Mouse (Mus musculus): ENCODE measurements around the gene Pomc.
A peak's percentile ranks its signal among the peaks of the same experiment; 100 is the strongest.

Gene Pomc

DNA sequence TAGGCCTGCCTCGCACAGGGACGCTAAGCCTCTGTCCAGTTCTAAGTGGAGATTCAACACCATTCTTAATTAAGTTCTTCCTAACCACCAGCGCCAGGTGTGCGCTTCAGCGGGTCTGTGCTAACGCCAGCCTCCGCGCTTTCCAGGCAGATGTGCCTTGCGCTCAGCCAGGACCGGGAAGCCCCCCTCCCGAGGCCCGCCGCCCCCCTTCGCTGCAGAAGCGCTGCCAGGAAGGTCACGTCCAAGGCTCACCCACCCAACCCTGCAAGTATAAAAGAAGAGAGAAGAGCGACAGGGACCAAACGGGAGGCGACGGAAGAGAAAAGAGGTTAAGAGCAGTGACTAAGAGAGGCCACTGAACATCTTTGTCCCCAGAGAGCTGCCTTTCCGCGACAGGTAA lies at the start of gene Pomc:
TSS of gene Pomc (plus strand) at position 301 of the 400 bp plus-strand sequence.
- DNase-seq: no peak

GRCm38 (mm10) chr12:3905436-3905835 lies 49.3 kb upstream of the Pomc start:
- DNase-seq: no peak

DNA sequence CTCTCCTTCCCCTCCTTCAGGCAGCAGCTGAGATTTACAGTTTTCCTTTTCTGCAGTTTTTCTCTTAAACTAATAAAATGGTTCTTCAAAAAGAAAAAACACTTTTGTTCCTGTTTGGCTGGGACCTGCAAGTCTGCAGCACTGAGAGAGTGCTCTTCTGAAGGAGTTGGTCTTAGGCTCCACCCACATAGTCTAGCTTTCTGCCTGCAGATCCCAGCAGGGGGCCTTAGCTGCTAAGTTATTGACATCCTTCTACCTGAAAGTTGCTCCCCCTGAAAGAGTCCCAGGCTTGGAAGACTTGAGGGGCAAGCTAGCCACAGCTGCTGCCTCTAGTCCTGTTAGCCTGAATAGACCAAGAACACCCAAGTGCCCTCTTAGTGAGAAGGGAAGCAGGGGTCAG lies 48.4 kb upstream of the Pomc start:
- DNase-seq: no peak

DNA sequence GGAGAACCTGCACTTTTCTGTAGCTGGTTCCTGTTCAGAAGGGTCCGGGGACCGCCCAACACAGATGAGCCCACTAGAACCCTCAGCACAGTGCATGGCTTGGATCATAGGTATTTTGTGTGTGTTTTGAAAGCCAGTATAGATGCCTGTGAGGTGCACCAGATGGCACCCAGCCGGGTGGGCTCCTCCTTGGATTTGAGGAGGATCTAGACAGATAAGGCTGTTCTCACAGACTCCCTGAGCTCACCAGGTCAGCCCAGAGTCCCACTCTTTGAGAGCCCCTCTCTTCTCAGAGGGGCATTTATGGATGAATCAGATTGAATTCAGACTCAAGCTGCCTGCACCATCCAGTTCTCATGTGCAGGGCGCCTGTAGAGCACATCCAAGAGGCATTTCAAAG lies 47.7 kb upstream of the Pomc start:
- DNase-seq: no peak

DNA sequence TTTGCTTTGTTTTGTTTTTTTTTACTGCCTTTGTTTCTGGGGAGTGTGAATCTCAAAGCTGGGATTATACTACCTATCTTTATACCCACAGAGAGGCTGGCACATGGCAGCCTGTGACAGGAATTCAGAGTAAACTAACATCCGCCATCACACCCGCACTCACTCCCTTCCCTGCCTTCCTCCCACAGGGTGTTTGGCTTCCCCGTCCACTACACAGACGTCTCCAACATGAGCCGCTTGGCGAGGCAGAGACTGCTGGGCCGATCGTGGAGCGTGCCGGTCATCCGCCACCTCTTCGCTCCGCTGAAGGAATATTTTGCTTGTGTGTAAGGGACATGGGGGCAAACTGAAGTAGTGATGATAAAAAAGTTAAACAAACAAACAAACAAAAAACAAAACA lies 47.3 kb upstream of the Pomc start:
- DNase-seq: no peak

DNA sequence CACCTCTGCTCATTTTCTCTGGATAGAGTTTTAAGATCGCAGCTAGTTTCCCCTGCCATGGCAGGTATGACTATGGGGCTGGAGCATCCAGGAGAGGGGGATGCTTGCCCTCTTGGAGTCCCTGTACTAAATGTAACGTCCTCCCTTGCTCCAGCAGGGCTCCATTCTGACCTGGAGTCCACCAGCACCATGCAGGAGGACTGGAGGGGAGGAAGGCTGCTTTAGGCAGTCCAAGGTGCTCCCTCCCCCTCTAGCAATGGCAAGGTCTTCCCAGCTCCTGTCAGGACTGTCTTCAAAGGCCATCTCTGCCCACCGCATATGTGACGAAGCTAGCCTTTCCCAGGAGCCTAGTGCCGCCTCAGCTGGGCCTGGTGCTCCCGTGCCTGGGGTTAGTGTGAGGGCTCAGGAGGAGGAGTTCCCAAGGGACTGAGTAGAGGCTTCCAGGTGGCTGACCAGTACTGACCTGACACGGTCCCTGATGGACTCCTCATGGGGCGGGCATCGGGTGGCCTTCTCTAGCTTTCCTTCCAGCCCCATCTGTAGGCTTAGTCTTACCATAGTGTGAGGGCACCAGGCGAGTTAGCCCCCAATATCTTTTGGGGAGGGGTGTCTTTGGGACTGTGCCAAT lies 44.2 kb upstream of the Pomc start:
- DNase-seq: no peak

DNA sequence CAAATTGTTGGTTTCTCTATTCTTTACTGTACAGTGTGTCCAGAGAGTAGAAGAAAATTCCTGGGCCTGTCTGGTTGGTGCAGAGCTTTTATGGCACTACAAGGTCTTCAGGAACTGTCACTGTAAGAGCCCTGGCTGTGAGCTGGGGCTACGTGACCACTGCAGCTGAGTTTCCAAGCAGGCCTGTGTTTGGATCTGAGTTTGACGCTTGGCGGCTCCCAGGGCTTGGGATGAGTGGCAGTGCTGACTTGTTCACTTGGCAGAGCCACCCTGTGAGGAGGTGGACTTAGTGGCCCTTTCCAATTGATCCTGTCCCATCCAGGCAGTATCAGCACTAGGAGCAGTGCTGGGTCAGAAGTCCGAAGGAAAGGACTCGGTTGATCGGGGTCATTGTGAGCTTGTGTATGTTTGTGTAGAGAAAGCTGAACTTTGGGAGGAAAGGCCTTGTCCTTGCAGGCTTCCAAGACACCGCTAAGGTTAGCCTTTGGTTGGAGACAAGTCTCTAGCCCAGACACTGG lies 42.9 kb upstream of the Pomc start:
- no peak for DNase-seq

- DNase-seq: no peak
Observed at GRCm38 (mm10) chr12:3915852-3916251, 38.9 kb upstream of the Pomc start.

GRCm38 (mm10) chr12:3917668-3918341 lies 36.9 kb upstream of the Pomc start:
- DNase-seq: no peak

- DNase-seq: no peak
Observed at GRCm38 (mm10) chr12:3918577-3918976, 36.2 kb upstream of the Pomc start.

GRCm38 (mm10) chr12:3919423-3919822 lies 35.3 kb upstream of the Pomc start:
- DNase-seq: no peak

DNA sequence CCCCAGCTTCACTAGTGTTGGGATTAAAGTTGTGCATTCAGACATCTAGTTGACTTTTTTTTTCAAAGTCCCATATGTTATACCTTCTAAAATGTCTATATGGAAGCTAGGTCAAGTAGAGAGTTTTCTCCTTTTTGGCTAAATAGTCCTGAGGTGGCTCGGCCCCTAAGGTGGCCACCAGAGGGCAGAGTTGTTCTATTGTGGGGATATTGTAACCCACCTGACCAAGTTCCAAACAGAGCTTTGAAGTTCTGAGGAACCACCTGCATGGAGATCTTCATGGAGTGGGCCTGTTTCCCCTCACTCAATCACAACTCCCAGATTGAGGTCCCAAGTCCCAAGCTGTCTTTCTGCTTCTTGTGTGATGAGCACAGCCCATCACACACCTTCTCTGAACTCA lies 28.6 kb upstream of the Pomc start:
- peak; percentile 72 for DNase-seq

- peak; percentile 29 for DNase-seq
Observed at GRCm38 (mm10) chr12:3928841-3929240, 25.9 kb upstream of the Pomc start.

GRCm38 (mm10) chr12:3930090-3930865 lies 24.5 kb upstream of the Pomc start:
- DNase-seq: peak; percentile 43

DNA sequence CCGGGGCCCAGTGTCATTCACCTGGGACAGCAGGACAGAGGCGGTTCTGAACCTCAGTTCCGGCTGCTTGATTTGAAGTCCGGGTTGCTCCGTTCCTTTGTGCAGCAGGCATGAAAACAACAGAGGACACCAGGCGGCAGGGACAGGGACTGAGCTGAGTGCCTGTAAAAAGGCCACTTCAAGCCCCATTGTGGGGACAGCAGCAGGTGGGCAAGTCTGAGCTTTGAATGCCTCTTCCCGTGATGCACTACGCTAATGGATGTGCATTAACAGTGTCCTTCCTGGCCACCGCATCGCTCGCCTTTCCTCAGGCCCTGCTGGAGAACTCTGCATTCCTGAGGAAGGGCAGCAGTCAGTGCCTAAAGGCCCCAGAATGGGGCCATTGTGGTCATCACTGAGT lies 12.7 kb upstream of the Pomc start:
- no peak for DNase-seq

GRCm38 (mm10) chr12:3944454-3945073 lies 10.2 kb upstream of the Pomc start:
- no peak for DNase-seq

GRCm38 (mm10) chr12:3947503-3947902 lies 7.2 kb upstream of the Pomc start:
- DNase-seq: no peak

- DNase-seq: no peak
Observed at GRCm38 (mm10) chr12:3955371-3955770, 620 bp downstream of the Pomc start.

DNA sequence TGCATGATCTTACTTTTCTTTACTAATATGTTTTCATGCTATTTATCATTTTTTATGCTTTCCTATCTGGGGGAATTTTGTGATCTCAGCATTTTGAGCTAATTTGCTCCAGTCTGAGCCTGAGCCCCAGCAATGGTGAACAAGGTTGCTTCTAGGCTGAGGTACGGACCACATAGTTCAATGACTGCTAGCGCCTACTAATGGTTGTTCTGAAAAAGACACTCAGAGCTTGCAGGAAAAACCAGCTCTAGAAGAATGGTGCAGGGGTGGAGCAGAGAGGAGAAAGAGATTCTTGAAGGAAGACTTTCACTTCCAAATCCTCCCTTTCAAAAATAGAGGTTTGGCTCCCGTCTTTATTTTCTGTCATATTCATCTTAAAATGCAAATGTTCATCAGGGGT lies 1.6 kb downstream of the Pomc start:
- DNase-seq: no peak

DNA sequence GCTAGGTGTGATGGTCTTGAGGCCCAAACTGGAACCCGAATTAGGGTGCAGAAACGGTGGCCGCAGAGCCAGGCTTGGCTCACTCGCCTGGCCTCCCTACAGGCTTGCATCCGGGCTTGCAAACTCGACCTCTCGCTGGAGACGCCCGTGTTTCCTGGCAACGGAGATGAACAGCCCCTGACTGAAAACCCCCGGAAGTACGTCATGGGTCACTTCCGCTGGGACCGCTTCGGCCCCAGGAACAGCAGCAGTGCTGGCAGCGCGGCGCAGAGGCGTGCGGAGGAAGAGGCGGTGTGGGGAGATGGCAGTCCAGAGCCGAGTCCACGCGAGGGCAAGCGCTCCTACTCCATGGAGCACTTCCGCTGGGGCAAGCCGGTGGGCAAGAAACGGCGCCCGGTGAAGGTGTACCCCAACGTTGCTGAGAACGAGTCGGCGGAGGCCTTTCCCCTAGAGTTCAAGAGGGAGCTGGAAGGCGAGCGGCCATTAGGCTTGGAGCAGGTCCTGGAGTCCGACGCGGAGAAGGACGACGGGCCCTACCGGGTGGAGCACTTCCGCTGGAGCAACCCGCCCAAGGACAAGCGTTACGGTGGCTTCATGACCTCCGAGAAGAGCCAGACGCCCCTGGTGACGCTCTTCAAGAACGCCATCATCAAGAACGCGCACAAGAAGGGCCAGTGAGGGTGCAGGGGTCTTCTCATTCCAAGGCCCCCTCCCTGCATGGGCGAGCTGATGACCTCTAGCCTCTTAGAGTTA lies 5.2 kb downstream of the Pomc start:
- DNase-seq: peak; percentile 80

DNA sequence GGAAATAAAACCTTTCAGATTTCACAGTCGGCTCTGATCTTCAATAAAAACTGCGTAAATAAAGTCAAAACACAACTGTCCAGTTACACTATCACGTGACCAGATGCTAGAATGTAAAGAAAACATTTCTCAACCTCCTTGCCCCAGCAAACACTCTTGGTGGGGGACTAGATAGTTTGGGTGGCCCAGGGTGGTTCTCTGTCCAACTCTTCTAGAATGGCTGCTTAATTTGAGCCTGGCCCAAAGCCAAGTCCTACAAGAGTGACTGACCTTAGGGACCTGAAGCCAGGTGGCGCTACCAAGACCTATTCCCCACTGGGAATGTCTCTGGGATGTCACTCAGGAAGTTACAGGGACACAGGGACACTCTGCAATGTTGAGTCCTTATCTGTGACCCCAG lies 5.8 kb downstream of the Pomc start:
- no peak for DNase-seq

- DNase-seq: no peak
Observed at GRCm38 (mm10) chr12:3967196-3967595, 12.4 kb downstream of the Pomc start.

DNA sequence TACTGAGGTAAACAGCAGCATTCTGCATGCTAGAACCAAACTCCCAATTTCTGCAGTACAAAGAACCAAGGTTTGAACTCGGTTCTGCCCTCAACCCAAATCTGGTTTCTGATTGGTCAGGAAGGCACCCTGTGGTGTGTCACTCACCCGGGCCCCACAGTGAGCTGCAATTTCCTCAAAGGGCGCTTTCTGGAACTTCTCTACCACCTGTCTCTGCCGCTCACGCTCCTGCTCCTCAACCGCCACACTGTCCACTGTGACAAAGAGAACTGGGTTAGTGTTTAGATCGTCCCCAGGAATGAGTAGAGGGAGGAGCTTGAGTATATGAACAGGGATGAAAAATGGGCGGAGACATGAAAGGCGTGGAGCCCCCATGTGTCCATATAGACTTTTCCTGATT lies 13.6 kb downstream of the Pomc start:
- no peak for DNase-seq
